Mouse (Mus musculus) Muller cell, postnatal 12 days (primary cell): ENCODE measurements at regions not wholly inside any gene's neighbourhood (a gene's known extent, or its start where the extent isn't known, plus 50 kb on each side); places are given as distances from the start of the nearest gene placed in this dataset.
A peak's percentile ranks its signal among the peaks of the same experiment; 100 is the strongest.

Experiments
- DNase-seq: peaks from one replicate; pipeline ENCODE4 v3.0.0-alpha.2; 2015; ENCODE audit errors: inconsistent ontology term

DNA sequence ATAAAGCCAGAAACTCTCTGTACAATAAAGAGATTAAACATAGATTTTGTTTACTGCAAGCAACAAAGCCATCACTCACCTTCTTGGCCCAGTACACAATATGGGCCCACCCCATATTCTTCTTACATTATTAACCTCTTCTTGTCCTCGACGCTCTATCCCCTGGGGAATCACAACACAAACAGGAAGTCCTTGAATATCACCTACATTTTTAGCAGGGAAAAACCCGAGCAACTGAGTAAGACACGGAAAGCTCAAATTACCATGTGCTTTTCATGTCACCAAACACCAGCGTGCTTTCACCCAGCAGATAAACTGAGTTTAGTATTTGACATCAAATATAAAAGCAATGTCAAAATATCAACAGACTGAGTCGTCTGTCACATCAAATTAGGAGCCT lies 179.7 kb downstream of the Parm1 start:
- no peak for DNase-seq

DNA sequence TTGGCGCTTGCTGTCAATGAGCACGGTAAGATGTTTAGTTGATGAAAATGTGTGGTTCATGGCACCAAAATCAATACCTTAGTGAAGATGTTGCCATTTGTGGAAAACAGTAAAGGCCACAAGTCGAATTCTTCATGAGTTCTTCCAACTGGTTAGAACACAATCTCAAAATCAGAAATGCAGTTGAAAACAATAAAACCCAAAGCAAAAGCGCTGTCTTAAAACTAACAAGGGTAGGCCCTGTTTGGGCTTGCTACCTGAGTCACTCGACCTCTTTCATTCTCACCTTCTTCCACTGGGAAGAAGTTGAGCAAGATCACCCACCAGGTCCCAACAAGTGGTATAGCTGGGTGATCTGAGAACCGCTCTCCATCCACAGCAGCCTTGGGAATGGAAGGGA lies 179.1 kb downstream of the Parm1 start:
- DNase-seq = no peak

DNA sequence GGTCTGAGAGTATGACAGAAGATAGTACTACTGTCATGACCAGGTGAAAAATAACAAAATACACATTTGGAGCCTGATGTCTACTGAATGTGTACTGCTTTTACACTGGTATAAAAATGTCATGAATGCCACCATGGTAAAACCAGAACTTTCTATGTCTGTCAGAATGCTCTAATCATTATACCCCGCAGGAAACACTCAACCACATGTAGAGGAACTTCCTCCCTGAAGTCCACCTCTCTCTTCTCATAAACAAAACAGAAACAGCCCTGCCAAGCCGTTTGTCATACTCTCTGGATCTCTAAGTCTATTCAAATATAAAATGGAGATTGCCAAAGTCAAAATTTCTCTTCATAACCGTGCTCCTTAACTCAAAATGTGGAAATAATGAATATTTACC lies 178.2 kb downstream of the Parm1 start:
- DNase-seq = no peak

DNA sequence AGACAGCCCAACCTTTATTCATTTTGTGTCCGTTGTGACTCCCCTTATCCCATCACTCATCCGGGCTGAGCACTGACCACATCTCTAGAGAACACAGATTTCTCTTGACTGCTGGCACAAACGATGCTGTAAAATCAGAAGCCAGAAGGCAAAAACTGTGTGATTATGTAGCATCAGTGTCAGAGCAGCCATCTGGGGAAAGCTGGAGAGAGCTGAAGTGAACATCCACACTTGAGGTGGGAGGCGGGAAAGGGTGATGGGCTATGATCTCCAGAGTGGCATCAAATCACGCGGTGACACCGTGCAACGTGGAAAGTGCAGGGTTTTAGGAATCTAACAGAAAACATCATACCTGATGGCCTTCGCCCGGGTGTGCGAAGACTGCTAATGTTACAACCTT lies 175.9 kb downstream of the Parm1 start:
- DNase-seq = no peak

DNA sequence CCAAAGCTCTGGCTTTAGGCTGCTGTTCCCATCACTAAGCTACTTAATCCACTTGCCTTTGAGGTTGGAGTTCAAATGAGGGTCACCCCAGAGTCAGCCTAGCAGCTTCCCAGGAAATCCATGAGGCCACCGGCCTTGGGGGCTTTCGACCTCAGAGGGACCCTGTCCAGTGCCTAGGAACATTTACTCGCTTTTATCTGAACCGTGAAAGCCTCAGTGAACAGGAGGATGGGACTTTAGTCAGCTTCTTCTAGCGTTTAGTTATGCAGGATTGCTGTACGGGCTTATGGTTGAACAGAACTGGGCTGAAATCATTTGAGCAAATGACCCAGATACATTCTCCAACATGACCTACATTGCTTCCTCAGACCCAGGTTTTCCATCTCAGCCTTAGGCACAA lies 174.9 kb downstream of the Parm1 start:
- peak; percentile 43 for DNase-seq

DNA sequence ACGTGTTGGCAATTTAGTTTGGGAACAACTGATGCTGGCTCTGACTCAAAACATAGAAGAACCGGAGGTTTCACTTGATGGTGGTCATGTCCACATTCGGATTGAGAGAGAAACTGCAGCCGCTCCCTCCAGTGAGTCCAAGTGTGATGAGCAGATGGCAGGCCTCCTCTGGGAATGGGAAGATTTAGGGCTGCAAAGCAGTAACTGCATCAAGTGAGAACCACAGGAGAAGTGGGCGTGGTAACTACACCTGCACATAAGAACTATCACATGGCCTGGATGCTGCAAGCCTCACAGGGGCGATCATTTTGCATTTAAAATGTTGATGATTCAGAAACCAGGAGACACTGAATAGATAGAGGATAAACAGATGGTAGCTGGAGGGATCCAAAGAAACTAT lies 161.3 kb downstream of the Parm1 start:
- no peak for DNase-seq
